Mouse (Mus musculus) myocyte (in vitro differentiated cells): ENCODE measurements at regions not wholly inside any gene's neighbourhood (a gene's known extent, or its start where the extent isn't known, plus 50 kb on each side); places are given as distances from the start of the nearest gene placed in this dataset.

Experiments
- H3K27me3 ChIP-seq: one replicate; pipeline ENCODE4 v1.6.1; 2011; ENCODE audit not compliant: control insufficient read depth, insufficient read depth, insufficient read length
- H3K36me3 ChIP-seq: one replicate; pipeline ENCODE4 v1.6.1; 2011; ENCODE audit not compliant: control insufficient read depth, insufficient read depth
- H3K4me2 ChIP-seq: one replicate; pipeline ENCODE4 v1.6.1; 2011; ENCODE audit warnings: low read depth, control low read depth
- H3K4me3 ChIP-seq: one replicate; pipeline ENCODE4 v1.5.1; 2011; ENCODE audit warnings: mild to moderate bottlenecking, control low read depth, moderate library complexity
- H3K79me2 ChIP-seq: one replicate; pipeline ENCODE4 v1.6.1; 2011; ENCODE audit not compliant: control insufficient read depth, insufficient read depth
- H3ac ChIP-seq: one replicate; pipeline ENCODE4 v1.6.1; 2011; ENCODE audit not compliant: control insufficient read depth, insufficient read length
- CEBPB ChIP-seq: IDR thresholded peaks from 2 replicates; pipeline ENCODE4 v1.6.1; 2011; ENCODE audit warnings: mild to moderate bottlenecking, moderate library complexity; ENCODE audit not compliant: poor library complexity, insufficient read depth, severe bottlenecking
- E2F4 ChIP-seq: IDR thresholded peaks from one replicate; pipeline ENCODE4 v1.6.1; 2011; ENCODE audit warnings: mild to moderate bottlenecking, control low read depth, moderate library complexity; ENCODE audit not compliant: insufficient read depth
- MAX ChIP-seq: IDR thresholded peaks from one replicate; pipeline ENCODE4 v1.6.1; 2011; ENCODE audit warnings: low read depth, mild to moderate bottlenecking, control low read depth
- MYOD1 ChIP-seq, 3 experiments: IDR thresholded peaks; one replicate each; pipeline ENCODE4 v1.6.1; 2011; ENCODE audit warnings: control low read depth in 2 of 3, low read depth in 2 of 3, mild to moderate bottlenecking in 2 of 3, moderate library complexity in 1 of 3; ENCODE audit not compliant: insufficient read length in 2 of 3, control insufficient read depth in 1 of 3
- MYOG ChIP-seq, 3 experiments: IDR thresholded peaks; one replicate each; pipeline ENCODE4 v1.6.1; 2011; ENCODE audit warnings: control low read depth in 2 of 3, low read depth in 2 of 3, mild to moderate bottlenecking in 2 of 3; ENCODE audit not compliant: insufficient read length in 2 of 3, control insufficient read depth in 1 of 3, insufficient read depth in 1 of 3
- POLR2A ChIP-seq: IDR thresholded peaks from one replicate; pipeline ENCODE4 v1.6.1; 2011; ENCODE audit warnings: low read depth, mild to moderate bottlenecking, control low read depth, moderate library complexity; ENCODE audit not compliant: insufficient read length
- POLR2AphosphoS2 ChIP-seq: IDR thresholded peaks from one replicate; pipeline ENCODE4 v1.6.1; 2011; ENCODE audit warnings: low read depth, control low read depth; ENCODE audit not compliant: insufficient read length
- REST ChIP-seq: IDR thresholded peaks from one replicate; pipeline ENCODE4 v1.6.1; 2011; ENCODE audit warnings: mild to moderate bottlenecking, control low read depth, moderate library complexity; ENCODE audit not compliant: insufficient read depth, insufficient read length
- SRF ChIP-seq: IDR thresholded peaks from one replicate; pipeline ENCODE4 v1.6.1; 2011; ENCODE audit warnings: low read depth; ENCODE audit not compliant: control insufficient read depth, insufficient read length
- TCF12 ChIP-seq: IDR thresholded peaks from one replicate; pipeline ENCODE4 v1.6.1; 2011; ENCODE audit warnings: mild to moderate bottlenecking, control low read depth; ENCODE audit not compliant: poor library complexity, insufficient read depth, severe bottlenecking
- TCF3 ChIP-seq: IDR thresholded peaks from one replicate; pipeline ENCODE4 v1.6.1; 2011; ENCODE audit warnings: low read depth, control low read depth; ENCODE audit not compliant: insufficient read length
- USF1 ChIP-seq: IDR thresholded peaks from one replicate; pipeline ENCODE4 v1.6.1; 2011; ENCODE audit warnings: low read depth, mild to moderate bottlenecking, control low read depth, moderate library complexity

GRCm38 (mm10) chr4:114683696-114684095, 137.8 kb upstream of the Gm12830 start:
- no peak overlapping the region for H3K4me3 ChIP-seq
- H3ac ChIP-seq, result no peak overlapping the region
- no peaks in the 10 kb centered on the region for H3K36me3 ChIP-seq
- H3K79me2 ChIP-seq, result no peaks in the 10 kb centered on the region
- no peak overlapping the region for H3K4me2 ChIP-seq
- no peak for TF ChIP-seq MYOD1 (IDR thresholded peaks at IDR 0.05; ENCODE audit: control insufficient read depth in 1 of 3, insufficient read length in 2 of 3, low read depth in 2 of 3)
- no peak for TF ChIP-seq POLR2AphosphoS2
- no peak for TF ChIP-seq POLR2A
- no peak for TF ChIP-seq REST
- no peak for TF ChIP-seq TCF12
- no peak for TF ChIP-seq MYOG (IDR thresholded peaks at IDR 0.05; ENCODE audit: control insufficient read depth in 1 of 3, insufficient read depth in 1 of 3, insufficient read length in 2 of 3, low read depth in 2 of 3)
- H3K27me3 ChIP-seq, result peaks cover 27% of the 10 kb centered on the region

DNA sequence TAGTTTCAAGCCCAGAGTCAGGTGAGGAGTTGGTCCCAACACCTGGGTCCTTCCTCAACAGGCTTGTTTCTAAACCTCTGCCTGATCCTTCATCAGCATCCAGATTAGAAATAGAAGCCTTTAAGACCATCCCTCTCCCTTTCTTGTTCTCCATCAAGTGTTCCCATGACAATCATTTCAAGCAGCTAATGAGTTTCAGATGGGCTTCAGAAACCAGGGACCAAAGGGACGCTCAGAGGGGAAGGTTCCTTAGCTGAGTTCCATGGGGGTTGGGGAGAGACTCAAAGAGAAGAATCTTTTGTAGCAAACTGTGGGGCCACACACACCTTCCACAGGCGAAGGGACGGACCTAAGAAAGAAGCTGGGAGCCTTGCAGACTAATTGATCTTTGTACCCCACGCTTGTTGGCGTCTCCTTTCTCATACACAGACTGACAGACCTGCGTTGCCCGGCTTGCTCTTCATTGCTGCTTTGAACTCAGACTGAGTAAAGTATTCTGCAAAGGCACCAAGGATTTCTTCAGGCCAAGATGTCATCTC, 136.6 kb upstream of the Gm12830 start:
- H3K27me3 ChIP-seq, result peaks cover 27% of the 10 kb centered on the region
- no peak overlapping the region for H3K4me3 ChIP-seq
- H3K36me3 ChIP-seq, result no peaks in the 10 kb centered on the region
- no peak overlapping the region for H3K4me2 ChIP-seq
- H3K79me2 ChIP-seq, result no peaks in the 10 kb centered on the region
- TF ChIP-seq MYOD1 (IDR thresholded peaks at IDR 0.05; ENCODE audit: control insufficient read depth in 1 of 3, insufficient read length in 2 of 3, low read depth in 2 of 3) (no peak), E2F4 (no peak), TCF12 (no peak), CEBPB (no peak), USF1 (no peak), MYOG (IDR thresholded peaks at IDR 0.05; ENCODE audit: control insufficient read depth in 1 of 3, insufficient read depth in 1 of 3, insufficient read length in 2 of 3, low read depth in 2 of 3) (no peak), REST (no peak), SRF (no peak), MAX (no peak), TCF3 (no peak), POLR2AphosphoS2 (no peak)
- no peak overlapping the region for H3ac ChIP-seq

DNA sequence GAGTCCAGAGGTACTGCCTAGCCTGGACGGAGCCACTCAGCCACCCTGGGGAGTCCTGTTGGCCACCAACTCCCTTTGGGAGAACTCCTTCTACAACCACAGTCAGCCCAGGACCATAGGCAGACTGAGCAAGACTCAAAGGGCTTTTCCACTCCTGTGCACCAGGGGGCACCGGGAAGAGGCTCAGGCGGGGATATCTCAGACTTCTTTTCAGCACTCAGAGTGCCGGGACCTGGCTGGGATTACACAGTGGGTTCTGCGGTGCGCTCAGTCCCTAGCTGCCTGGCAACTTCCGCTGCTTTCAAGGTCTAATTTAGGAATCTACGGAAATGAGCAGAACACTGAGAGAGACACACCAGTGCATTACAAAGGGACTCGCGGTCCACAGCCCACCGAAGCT, 136.1 kb upstream of the Gm12830 start:
- H3K79me2 ChIP-seq, result no peaks in the 10 kb centered on the region
- no peak for TF ChIP-seq E2F4
- no peak for TF ChIP-seq MAX
- TF ChIP-seq TCF12, result no peak
- TF ChIP-seq MYOG (IDR thresholded peaks at IDR 0.05; ENCODE audit: control insufficient read depth in 1 of 3, insufficient read depth in 1 of 3, insufficient read length in 2 of 3, low read depth in 2 of 3), result no peak
- no peak for TF ChIP-seq REST
- no peak for TF ChIP-seq POLR2A
- no peak for TF ChIP-seq SRF
- no peak for TF ChIP-seq POLR2AphosphoS2
- TF ChIP-seq USF1, result no peak
- TF ChIP-seq MYOD1 (IDR thresholded peaks at IDR 0.05; ENCODE audit: control insufficient read depth in 1 of 3, insufficient read length in 2 of 3, low read depth in 2 of 3), result no peak
- TF ChIP-seq TCF3, result no peak
- no peak for TF ChIP-seq CEBPB
- no peak overlapping the region for H3K4me3 ChIP-seq
- no peak overlapping the region for H3K4me2 ChIP-seq
- H3K36me3 ChIP-seq, result no peaks in the 10 kb centered on the region
- H3ac ChIP-seq, result no peak overlapping the region
- peaks cover 27% of the 10 kb centered on the region for H3K27me3 ChIP-seq

GRCm38 (mm10) chr4:114686091-114686490, 135.4 kb upstream of the Gm12830 start:
- no peaks in the 10 kb centered on the region for H3K36me3 ChIP-seq
- H3K4me3 ChIP-seq, result no peak overlapping the region
- H3K27me3 ChIP-seq, result peaks cover 27% of the 10 kb centered on the region
- no peak overlapping the region for H3ac ChIP-seq
- no peak overlapping the region for H3K4me2 ChIP-seq
- no peak for TF ChIP-seq POLR2AphosphoS2
- TF ChIP-seq TCF3, result no peak
- no peak for TF ChIP-seq SRF
- TF ChIP-seq CEBPB, result no peak
- TF ChIP-seq REST, result no peak
- TF ChIP-seq MAX, result no peak
- no peak for TF ChIP-seq MYOG (IDR thresholded peaks at IDR 0.05; ENCODE audit: control insufficient read depth in 1 of 3, insufficient read depth in 1 of 3, insufficient read length in 2 of 3, low read depth in 2 of 3)
- TF ChIP-seq MYOD1 (IDR thresholded peaks at IDR 0.05; ENCODE audit: control insufficient read depth in 1 of 3, insufficient read length in 2 of 3, low read depth in 2 of 3), result no peak
- no peak for TF ChIP-seq USF1
- no peak for TF ChIP-seq E2F4
- TF ChIP-seq TCF12, result no peak
- no peak for TF ChIP-seq POLR2A
- H3K79me2 ChIP-seq, result no peaks in the 10 kb centered on the region
